Mouse (Mus musculus) intestine, embryonic 15.5 days (tissue): ENCODE measurements around the gene Derl3. TPM values are rescaled to one million over a fixed set of nuclear protein-coding genes. Genes with fewer than 3 reads are reported as not detected.
"Not testable (repeated sequence)": the region's sequence is repeated elsewhere in the genome, so short reads cannot be mapped to it uniquely, and the experiment has no call there.

ENCODE experiments used
- ATAC-seq: fragments of 200-750 bp; cut with Nextera tagmentation; 2 replicates; pipeline ENCODE4 v1.8.0; 2017; ENCODE audit warnings: moderate TSS enrichment, moderate library complexity
- H3K27ac ChIP-seq: fragments of 300-500 bp; sonication (generic); 2 replicates; pipeline ENCODE4 v1.5.1; 2015; ENCODE audit warnings: mild to moderate bottlenecking, inconsistent platforms
- H3K27me3 ChIP-seq: fragments of 300-500 bp; sonication (generic); replicated peaks from 2 replicates; pipeline ENCODE4 v1.6.1; 2015; ENCODE audit warnings: inconsistent platforms
- H3K36me3 ChIP-seq: fragments of 300-500 bp; sonication (generic); 2 replicates; pipeline ENCODE4 v1.6.1; 2015; ENCODE audit warnings: inconsistent platforms
- H3K4me1 ChIP-seq: fragments of 300-500 bp; sonication (generic); replicated peaks from 2 replicates; pipeline ENCODE4 v1.6.1; 2015; ENCODE audit warnings: inconsistent platforms
- H3K4me2 ChIP-seq: fragments of 300-500 bp; sonication (generic); replicated peaks from 2 replicates; pipeline ENCODE4 v1.6.1; 2015; ENCODE audit warnings: mild to moderate bottlenecking, inconsistent platforms
- H3K4me3 ChIP-seq: fragments of 300-500 bp; sonication (generic); replicated peaks from 2 replicates; pipeline ENCODE4 v1.5.1; 2015; ENCODE audit warnings: inconsistent platforms
- H3K9ac ChIP-seq: fragments of 300-500 bp; sonication (generic); 2 replicates; pipeline ENCODE4 v1.6.1; 2015; ENCODE audit warnings: inconsistent platforms
- H3K9me3 ChIP-seq: fragments of 300-500 bp; sonication (generic); 2 replicates; pipeline ENCODE4 v1.6.1; 2016; ENCODE audit warnings: inconsistent platforms
- WGBS: fragments of 180-500 bp; shearing (Covaris S2); methylation state at CpG from one replicate; pipeline ENCODE4 v1.1.7; 2015; 5-methylcytosine and 5-hydroxymethylcytosine counted together
- polyA plus RNA-seq: library from polyadenylated mRNA; unstranded; fragments of >200 nt; fragmentation: Nextera tagmentation; extraction: Ambion mirVana; gene quantifications from 2 replicates; pipeline ENCODE4 v1.2.1, GENCODE M21; 2015

The Derl3 gene
- polyA plus RNA-seq, 1 experiment from 2014 or later, result 4.4 TPM

GRCm38 (mm10) chr10:75880351-75880750 is 12.9 kb upstream of the Derl3 start:
- H3K9ac ChIP-seq, result no peak overlapping the region
- no peaks in the 10 kb centered on the region for H3K36me3 ChIP-seq
- ATAC-seq, result no peak
- H3K27ac ChIP-seq, result no peak overlapping the region
- H3K4me2 ChIP-seq, result no peak overlapping the region
- peaks cover 13% of the 10 kb centered on the region for H3K4me1 ChIP-seq
- WGBS, result 92% methylated on average over 10 of the region's 10 CpGs
- no peak overlapping the region for H3K4me3 ChIP-seq
- no peaks in the 10 kb centered on the region for H3K27me3 ChIP-seq
- no peaks in the 10 kb centered on the region for H3K9me3 ChIP-seq

- Histone ChIP-seq H3K9ac (no peak overlapping the region), H3K36me3 (no peaks in the 10 kb centered on the region), H3K27ac (no peak overlapping the region), H3K4me3 (no peak overlapping the region), H3K4me2 (no peak overlapping the region), H3K9me3 (no peaks in the 10 kb centered on the region), H3K4me1 (peaks cover 13% of the 10 kb centered on the region), H3K27me3 (no peaks in the 10 kb centered on the region)
- 55% methylated on average over 6 of the region's 6 CpGs for WGBS
- no peak for ATAC-seq
Measured at GRCm38 (mm10) chr10:75880771-75881577, 12.2 kb upstream of the Derl3 start.

- no peak overlapping the region for H3K4me3 ChIP-seq
- 18% methylated on average over 20 of the region's 20 CpGs for WGBS
- H3K36me3 ChIP-seq, result no peaks in the 10 kb centered on the region
- 0 out of 2 replicates have a peak overlapping the region, but pooled peaks have one; percentile 37 for H3K4me2 ChIP-seq
- H3K9ac ChIP-seq, result no peak overlapping the region
- no peaks in the 10 kb centered on the region for H3K27me3 ChIP-seq
- no peaks in the 10 kb centered on the region for H3K9me3 ChIP-seq
- no peak overlapping the region for H3K27ac ChIP-seq
- ATAC-seq, result peak; percentile 76
- H3K4me1 ChIP-seq, result peaks cover 13% of the 10 kb centered on the region
Measured at GRCm38 (mm10) chr10:75881578-75882432, 11.4 kb upstream of the Derl3 start.

GRCm38 (mm10) chr10:75882433-75883231 is 10.6 kb upstream of the Derl3 start:
- no peak overlapping the region for H3K4me3 ChIP-seq
- no peaks in the 10 kb centered on the region for H3K27me3 ChIP-seq
- no peaks in the 10 kb centered on the region for H3K36me3 ChIP-seq
- peaks cover 13% of the 10 kb centered on the region for H3K4me1 ChIP-seq
- H3K27ac ChIP-seq, result no peak overlapping the region
- 8% methylated on average over 15 of the region's 15 CpGs for WGBS
- H3K4me2 ChIP-seq, result peak overlapping the region; percentile 39
- no peaks in the 10 kb centered on the region for H3K9me3 ChIP-seq
- ATAC-seq, result peak; percentile 46
- H3K9ac ChIP-seq, result no peak overlapping the region

GRCm38 (mm10) chr10:75883232-75883552 is 10.0 kb upstream of the Derl3 start:
- Histone ChIP-seq H3K27ac (no peak overlapping the region), H3K9me3 (no peaks in the 10 kb centered on the region), H3K36me3 (no peaks in the 10 kb centered on the region), H3K4me3 (no peak overlapping the region), H3K4me2 (peak overlapping the region; percentile 39), H3K27me3 (no peaks in the 10 kb centered on the region), H3K9ac (no peak overlapping the region), H3K4me1 (peaks cover 13% of the 10 kb centered on the region)
- ATAC-seq, result peak; percentile 66
- WGBS, result under 1% methylated on average over 10 of the region's 10 CpGs

- Histone ChIP-seq H3K27ac (no peak overlapping the region), H3K9me3 (no peaks in the 10 kb centered on the region), H3K9ac (no peak overlapping the region), H3K4me3 (no peak overlapping the region), H3K4me1 (peaks cover 18% of the 10 kb centered on the region), H3K4me2 (no peak overlapping the region), H3K27me3 (no peaks in the 10 kb centered on the region), H3K36me3 (no peaks in the 10 kb centered on the region)
- WGBS, result 94% methylated on average over 8 of the region's 8 CpGs
- no peak for ATAC-seq
Measured at GRCm38 (mm10) chr10:75884742-75885141, 8.5 kb upstream of the Derl3 start.

- not testable (repeated sequence) for H3K36me3 ChIP-seq, H3K9me3 ChIP-seq, H3K4me3 ChIP-seq, H3K27me3 ChIP-seq, H3K4me2 ChIP-seq, ATAC-seq, H3K27ac ChIP-seq, H3K9ac ChIP-seq
- 88% methylated on average over 5 of the region's 5 CpGs for WGBS
- peaks cover 11% of the 10 kb centered on the region for H3K4me1 ChIP-seq
Measured at GRCm38 (mm10) chr10:75887504-75887903, 5.7 kb upstream of the Derl3 start.

- Histone ChIP-seq H3K27ac (no peak overlapping the region), H3K9ac (no peak overlapping the region), H3K9me3 (no peaks in the 10 kb centered on the region), H3K36me3 (no peaks in the 10 kb centered on the region), H3K4me2 (no peak overlapping the region), H3K4me1 (peaks cover 11% of the 10 kb centered on the region), H3K27me3 (no peaks in the 10 kb centered on the region), H3K4me3 (no peak overlapping the region)
- 41% methylated on average over 8 of the region's 8 CpGs for whole genome bisulfite sequencing
- no peak for ATAC-seq
Measured at GRCm38 (mm10) chr10:75889406-75890153, 3.6 kb upstream of the Derl3 start.

- Histone ChIP-seq H3K9ac (no peak overlapping the region), H3K27me3 (no peaks in the 10 kb centered on the region), H3K4me2 (no peak overlapping the region), H3K9me3 (no peaks in the 10 kb centered on the region), H3K4me1 (peaks cover 6% of the 10 kb centered on the region), H3K4me3 (no peak overlapping the region), H3K27ac (no peak overlapping the region), H3K36me3 (peaks cover 27% of the 10 kb centered on the region)
- WGBS, result 67% methylated on average over 6 of the region's 6 CpGs
- ATAC-seq, result no peak
Measured at GRCm38 (mm10) chr10:75894601-75895000, 1.4 kb downstream of the Derl3 start.

GRCm38 (mm10) chr10:75895730-75896129 is 2.5 kb downstream of the Derl3 start:
- peaks cover 32% of the 10 kb centered on the region for H3K36me3 ChIP-seq
- 96% methylated on average over 5 of the region's 5 CpGs for whole genome bisulfite sequencing

GRCm38 (mm10) chr10:75896208-75896607 is 3.0 kb downstream of the Derl3 start:
- peaks cover 5% of the 10 kb centered on the region for H3K4me1 ChIP-seq
- H3K4me3 ChIP-seq, result no peak overlapping the region
- H3K27me3 ChIP-seq, result no peaks in the 10 kb centered on the region
- no peak overlapping the region for H3K9ac ChIP-seq
- no peaks in the 10 kb centered on the region for H3K9me3 ChIP-seq
- 100% methylated on average over 1 of the region's 1 CpGs for WGBS
- no peak for ATAC-seq
- no peak overlapping the region for H3K27ac ChIP-seq
- H3K4me2 ChIP-seq, result no peak overlapping the region
- peaks cover 36% of the 10 kb centered on the region for H3K36me3 ChIP-seq

More at GRCm38 (mm10) chr10:75895730-75896129, 2.5 kb downstream of the Derl3 start:
- Histone ChIP-seq H3K4me3 (no peak overlapping the region), H3K4me1 (peaks cover 5% of the 10 kb centered on the region), H3K9ac (no peak overlapping the region), H3K9me3 (no peaks in the 10 kb centered on the region), H3K27ac (no peak overlapping the region), H3K4me2 (no peak overlapping the region), H3K27me3 (no peaks in the 10 kb centered on the region)
- ATAC-seq, result no peak
